Mouse (Mus musculus) left cerebral cortex, postnatal 36 days (tissue): ENCODE results near the gene P3h3. TPM values are rescaled to one million over a fixed set of nuclear protein-coding genes. Genes with fewer than 3 reads are reported as not detected.
"Not testable (repeated sequence)": the region's sequence is repeated elsewhere in the genome, so short reads cannot be mapped to it uniquely, and the experiment has no call there.

ENCODE experiments used
- DNase-seq, 2 experiments: peaks; one replicate each; pipeline ENCODE4 v3.0.0; 2021 to 2022; ENCODE audit warnings: low spot score in 2 of 2, mixed read lengths in 1 of 2
- intact Hi-C: fragments of 180-260 bp; cut with DNase I; formaldehyde crosslinking; loops from one replicate; pipeline ENCODE4 v1.15.1; 2025
- total RNA-seq, 2 experiments: library from RNA; stranded (reverse); gene quantifications; 2 replicates each; pipeline ENCODE4 v1.2.3; 2021

P3h3 gene
- total RNA-seq, 2 experiments from 2014 or later: 12.6 to 37.2 TPM

DNA sequence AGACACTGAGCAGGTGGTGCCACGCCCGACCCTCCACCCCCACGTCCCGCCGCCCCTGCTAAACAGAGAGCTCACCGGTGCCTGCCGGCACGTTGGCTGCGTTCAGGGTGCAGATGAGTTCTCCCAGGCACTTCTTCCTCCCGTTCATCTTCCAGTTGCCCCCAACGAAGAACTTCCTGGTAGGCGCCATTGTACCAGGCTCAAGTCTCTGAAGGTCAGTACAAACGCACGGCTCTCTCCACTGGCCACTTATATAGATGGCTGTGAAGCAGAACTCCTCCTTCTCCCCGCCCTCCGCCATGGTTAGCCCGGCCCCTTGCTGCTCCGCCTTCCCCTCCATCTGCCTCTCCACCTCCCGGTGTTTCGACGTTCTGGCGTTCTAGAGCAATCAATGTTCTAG is 43.6 kb downstream of the P3h3 start, which contains the start of gene Tpi1:
Gene Tpi1, minus strand, starts transcription at position 364 of the 400 bp plus-strand sequence.
- intact Hi-C loops: loop anchor here (2.0 kb wide), 1 partner anchor 45 kb away; the partner anchor contains the start of gene Eno2
- peak; percentile 87 to 89 for DNase-seq

DNA sequence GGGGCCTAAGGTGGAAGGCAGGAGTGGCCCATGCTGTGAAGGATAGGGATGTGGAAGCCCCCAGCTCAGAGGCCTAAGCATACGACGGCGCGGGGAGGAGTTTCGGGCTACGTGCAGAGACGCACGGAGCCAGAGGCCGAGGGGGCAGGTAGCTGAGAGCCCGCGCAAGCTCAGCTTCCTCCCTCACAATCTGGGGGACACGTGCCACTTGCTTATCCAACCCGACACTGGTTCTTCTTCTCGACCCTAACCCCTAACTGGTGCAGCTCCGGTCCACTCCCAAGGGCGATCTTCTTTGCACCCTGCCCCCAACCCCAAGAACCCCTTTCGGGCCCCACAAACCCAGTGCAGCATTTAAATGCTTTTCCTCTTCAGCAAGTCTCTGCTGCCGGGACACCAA is 44.1 kb downstream of the P3h3 start:
- intact Hi-C loops: loop anchor here (2.0 kb wide), 1 partner anchor 45 kb away; the partner anchor contains the start of gene Eno2
- DNase-seq: peak; percentile 68 to 80

- peak in 1 of 2 experiments; percentile 32 for DNase-seq
- intact Hi-C loops: loop anchor here (2.0 kb wide), 1 partner anchor 44 kb away; the partner anchor contains the start of gene Eno2
Measured at GRCm38 (mm10) chr6:124812848-124813247, 44.7 kb downstream of the P3h3 start.

DNA sequence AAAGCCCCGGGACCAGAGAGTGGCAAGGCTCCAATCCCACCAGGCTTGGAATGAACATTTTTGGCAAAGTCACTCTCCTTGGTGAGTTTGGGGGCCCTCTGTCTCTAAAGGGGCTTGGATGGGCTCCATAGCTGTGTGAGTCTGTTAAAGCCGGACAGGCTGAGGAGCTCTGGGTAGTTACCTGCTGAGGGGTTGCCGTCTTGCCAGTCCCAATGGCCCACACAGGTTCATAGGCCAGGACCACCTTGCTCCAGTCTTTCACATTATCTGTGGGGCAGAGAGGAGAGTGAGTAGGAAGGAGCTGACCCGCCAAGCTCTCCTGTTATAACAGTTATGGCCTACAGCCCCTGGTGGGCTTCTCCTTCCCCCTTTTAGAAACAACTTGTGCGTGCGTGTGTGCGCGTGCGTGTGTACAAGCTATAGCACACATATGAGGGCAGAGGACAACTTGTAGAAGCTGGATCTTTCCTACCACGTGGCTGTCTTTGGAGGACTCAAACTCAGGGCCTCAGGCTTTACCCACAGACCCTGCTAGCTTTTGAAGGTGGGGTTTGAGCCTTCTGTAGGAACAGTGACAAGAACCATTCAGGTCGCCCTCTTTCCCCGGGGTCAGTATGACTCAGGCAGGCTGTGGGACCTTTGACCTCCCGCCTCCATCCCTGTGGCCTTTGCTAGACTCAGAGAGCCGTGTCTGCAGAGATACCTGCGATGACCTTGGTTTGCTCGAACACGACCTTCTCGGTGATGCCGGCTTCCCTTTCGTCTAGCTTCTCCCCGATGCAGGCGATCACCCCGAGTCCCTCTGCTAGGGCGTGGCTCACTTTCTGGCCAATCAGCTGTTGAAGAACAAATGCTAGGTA is 45.6 kb downstream of the P3h3 start:
- intact Hi-C loops: loop anchor here (2.0 kb wide), 1 partner anchor 43 kb away; the partner anchor contains the start of gene Eno2
- DNase-seq: no peak

DNA sequence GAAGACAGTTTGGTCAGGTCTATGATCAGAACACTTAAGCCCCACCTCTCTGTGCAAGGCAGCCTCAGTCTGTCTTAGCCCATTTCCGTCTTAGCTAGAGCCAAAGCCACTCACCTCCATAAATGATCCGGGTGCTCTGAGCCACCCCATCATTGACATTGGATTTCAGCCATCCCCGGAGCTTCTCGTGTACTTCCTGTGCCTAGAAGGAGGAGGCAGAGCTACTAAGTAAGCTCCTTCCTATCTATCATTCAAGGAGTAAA is 46.2 kb downstream of the P3h3 start:
- no peak for DNase-seq
- intact Hi-C loops: no loop called here

GRCm38 (mm10) chr6:124810566-124811402 is 46.8 kb downstream of the P3h3 start:
- intact Hi-C loops, DNase-seq: not testable (repeated sequence)

- intact Hi-C loops: no loop called here
Measured at GRCm38 (mm10) chr6:124809775-124810538, 47.6 kb downstream of the P3h3 start.

DNA sequence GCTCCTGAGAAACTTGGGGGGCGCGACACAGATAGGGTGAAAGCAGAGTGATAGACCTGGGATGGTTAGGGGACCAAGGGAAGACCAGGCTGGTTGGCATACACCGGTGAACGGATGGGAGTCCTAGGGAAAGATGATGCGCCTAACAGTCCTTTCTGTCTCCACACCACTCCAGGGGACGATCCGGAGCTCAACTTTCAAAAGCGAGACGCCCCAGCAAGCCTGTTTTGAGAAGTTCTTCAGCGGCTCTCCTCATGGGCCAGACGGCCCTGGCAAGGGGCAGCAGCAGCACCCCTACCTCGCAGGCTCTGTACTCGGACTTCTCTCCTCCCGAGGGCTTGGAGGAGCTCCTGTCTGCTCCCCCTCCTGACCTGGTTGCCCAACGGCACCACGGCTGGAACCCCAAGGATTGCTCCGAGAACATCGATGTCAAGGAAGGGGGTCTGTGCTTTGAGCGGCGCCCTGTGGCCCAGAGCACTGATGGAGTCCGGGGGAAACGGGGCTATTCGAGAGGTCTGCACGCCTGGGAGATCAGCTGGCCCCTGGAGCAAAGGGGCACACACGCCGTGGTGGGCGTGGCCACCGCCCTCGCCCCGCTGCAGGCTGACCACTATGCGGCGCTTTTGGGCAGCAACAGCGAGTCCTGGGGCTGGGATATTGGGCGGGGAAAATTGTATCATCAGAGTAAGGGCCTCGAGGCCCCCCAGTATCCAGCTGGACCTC is 48.3 kb downstream of the P3h3 start:
- intact Hi-C loops: no loop called here
- DNase-seq: peak; percentile 61 to 66

More at GRCm38 (mm10) chr6:124809775-124810538, 47.6 kb downstream of the P3h3 start:
- DNase-seq: no peak

- peak in 1 of 2 experiments; percentile 48 for DNase-seq
- intact Hi-C loops: no loop called here
Measured at GRCm38 (mm10) chr6:124808358-124809012, 49.1 kb downstream of the P3h3 start, which contains the start of gene Spsb2. Gene Spsb2 (plus strand): TSS chr6:124808661.

DNA sequence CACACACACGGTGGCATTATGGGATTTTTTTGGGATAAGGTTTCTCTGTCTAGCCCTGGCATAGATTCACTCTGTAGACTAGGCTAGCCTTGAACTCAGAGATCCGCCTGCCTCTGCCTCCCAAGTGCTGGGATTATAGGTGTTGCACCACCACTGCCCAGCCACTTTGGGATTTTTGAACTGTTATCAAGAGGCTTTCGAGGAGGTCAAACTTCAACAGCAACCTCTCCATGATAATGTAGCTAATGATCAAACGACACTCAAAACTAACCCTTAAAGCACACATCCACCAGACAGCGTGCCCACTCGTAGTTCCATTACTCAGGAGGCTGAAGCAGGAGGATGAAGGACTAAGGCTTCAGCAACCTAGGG is 49.6 kb downstream of the P3h3 start:
- DNase-seq: no peak
- intact Hi-C loops: no loop called here

DNA sequence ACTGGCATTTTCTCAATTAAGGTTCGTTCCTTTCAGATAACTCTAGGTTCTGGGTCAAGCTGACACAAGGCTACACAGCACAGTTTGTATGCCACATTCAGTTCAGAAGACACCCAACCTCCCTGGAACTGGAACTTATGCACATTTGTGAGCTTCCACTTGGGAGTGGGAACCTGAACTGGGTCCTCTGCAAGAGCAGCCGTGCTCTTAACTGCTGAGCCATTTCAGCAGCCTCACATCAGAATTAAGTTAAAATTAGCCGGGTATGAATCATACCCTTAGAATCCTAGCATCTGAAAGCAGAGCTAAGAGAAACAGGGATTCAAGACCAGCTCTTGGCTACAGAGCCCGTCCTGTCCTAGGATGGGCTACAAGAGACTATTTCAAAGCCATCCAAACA is 50.2 kb downstream of the P3h3 start:
- no peak for DNase-seq
- intact Hi-C loops: no loop called here

- DNase-seq: no peak
- intact Hi-C loops: no loop called here
Measured at GRCm38 (mm10) chr6:124806446-124807140, 51.0 kb downstream of the P3h3 start.

- intact Hi-C loops: loop anchor here (2.0 kb wide), 1 partner anchor 37 kb away; the partner anchor contains the start of gene Eno2
- DNase-seq: peak; percentile 94 to 95
Measured at GRCm38 (mm10) chr6:124805341-124806321, 51.9 kb downstream of the P3h3 start.

DNA sequence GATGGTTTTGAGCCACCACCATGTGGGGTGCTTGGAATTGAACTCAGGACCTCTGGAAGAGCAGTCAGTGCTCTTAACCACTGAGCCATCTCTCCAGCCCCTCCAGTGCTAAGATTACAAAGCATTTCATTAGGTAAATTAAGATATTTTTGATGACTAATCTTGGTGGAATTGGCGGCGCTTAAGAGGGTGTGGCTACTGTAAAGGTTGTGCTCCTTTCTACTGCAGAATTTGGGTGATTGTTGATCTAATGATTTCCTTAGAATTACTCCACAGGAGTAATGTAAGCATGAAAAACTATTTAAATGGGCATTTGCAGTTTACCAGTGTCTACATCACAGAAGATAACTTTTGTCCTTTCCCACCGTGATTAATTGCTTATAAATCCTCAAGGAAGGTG is 53.2 kb downstream of the P3h3 start:
- intact Hi-C loops: loop anchor here (2.0 kb wide), 1 partner anchor 36 kb away; the partner anchor contains the start of gene Eno2
- DNase-seq: no peak

DNA sequence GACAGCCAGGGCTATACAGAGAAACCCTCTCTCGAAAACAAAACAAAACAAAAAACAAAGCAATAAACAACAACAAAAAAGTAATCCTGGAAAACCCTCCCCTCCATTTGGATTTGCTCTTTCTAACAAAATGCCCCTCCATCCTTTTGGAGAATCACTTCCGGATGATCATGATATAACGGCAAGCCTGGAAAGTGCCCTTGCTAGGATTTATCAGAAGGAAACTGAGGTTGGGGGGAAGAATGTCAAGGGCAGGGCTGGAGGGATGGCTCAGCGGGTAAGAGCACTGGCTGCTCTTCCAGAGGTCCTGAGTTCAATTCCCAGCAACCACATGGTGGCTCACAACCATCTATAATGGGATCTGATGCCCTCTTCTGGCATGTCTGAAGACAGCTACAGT is 53.9 kb downstream of the P3h3 start:
- intact Hi-C loops: loop anchor here (2.0 kb wide), 1 partner anchor 35 kb away; the partner anchor contains the start of gene Eno2
- not testable (repeated sequence) for DNase-seq

DNA sequence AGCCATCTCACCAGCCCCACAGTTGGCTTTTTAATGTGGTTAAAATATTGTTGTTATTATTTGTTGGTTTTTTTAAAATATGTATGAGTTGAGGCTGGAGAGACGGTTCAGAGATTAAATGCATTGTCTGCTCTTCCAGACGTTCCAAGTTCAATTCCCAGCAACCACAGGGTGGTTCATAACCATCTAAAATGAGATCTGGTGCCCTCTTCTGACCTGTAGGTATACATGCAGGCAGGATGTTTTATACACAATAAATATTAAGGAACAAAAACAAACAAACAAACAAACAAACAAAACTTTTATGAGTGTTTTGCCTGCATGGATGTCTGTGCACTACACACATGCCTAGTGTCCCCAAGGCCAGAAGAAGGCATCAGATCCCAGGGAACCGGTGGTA is 54.5 kb downstream of the P3h3 start:
- intact Hi-C loops: no loop called here
- DNase-seq: no peak

- DNase-seq, intact Hi-C loops: not testable (repeated sequence)
Measured at GRCm38 (mm10) chr6:124802400-124802799, 55.2 kb downstream of the P3h3 start.
